In the genomic region with DNA sequence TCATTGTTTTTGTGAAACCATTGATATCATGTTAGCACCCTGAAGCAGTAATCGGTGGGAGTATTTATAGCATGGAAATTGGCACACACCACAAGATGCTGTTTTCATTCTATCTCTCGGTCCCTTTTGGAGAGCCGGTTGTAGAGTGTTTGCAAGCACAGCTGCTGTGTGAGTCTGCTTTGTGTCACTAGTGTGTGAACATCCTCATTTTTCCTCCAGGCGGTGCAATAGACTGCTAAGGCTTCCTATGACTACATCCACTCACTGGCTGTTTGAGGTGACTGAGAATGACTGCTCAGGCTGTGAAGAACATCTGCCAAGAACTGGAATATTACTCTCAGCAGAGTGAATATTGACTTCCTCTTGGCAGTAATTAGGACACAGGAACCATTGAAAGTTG, we compare ENCODE assay signal across 18 mouse cellular contexts.
DNase-seq lines count a peak whose midpoint lies in the region; ATAC-seq and TF ChIP-seq lines count a peak whose summit lies in the region.
"Had no signal": no experiment of that assay in that cellular context is flagged by ENCODE, and none has a peak within 500 bp of the region (broad histone marks: within the 10 kb centered on the region; RNA-seq: fewer than 3 reads in every experiment).

No protein-coding gene starts in this region.

- no peak overlapping the region for H3K9ac ChIP-seq in intestine, postnatal 0 days (ENCODE audit: low read depth, low read length)
- H3K9ac ChIP-seq in intestine, embryonic 16.5 days (ENCODE audit: low read depth, low read length): no peak overlapping the region
- H3K9ac ChIP-seq: embryonic facial prominence, embryonic 12.5 days; kidney, embryonic 15.5 days; limb, embryonic 13.5 days; stomach, embryonic 15.5 days had no signal

- WGBS in intestine, postnatal 0 days: 63% methylated on average over 4 of the region's 4 CpGs
- 46% methylated on average over 4 of the region's 4 CpGs for WGBS in intestine, embryonic 16.5 days

- no peak overlapping the region for H3K4me3 ChIP-seq in intestine, postnatal 0 days (ENCODE audit: low read depth, low read length)
- no peak overlapping the region for H3K4me3 ChIP-seq in intestine, embryonic 16.5 days (ENCODE audit: low read length)
- H3K4me3 ChIP-seq: embryonic facial prominence, embryonic 12.5 days; gastrocnemius, adult 2 months; kidney, embryonic 15.5 days; limb, embryonic 13.5 days; stomach, embryonic 15.5 days had no signal

- no peaks in the 10 kb centered on the region for H3K4me1 ChIP-seq in intestine, postnatal 0 days (replicated peaks; ENCODE audit: control insufficient read depth, insufficient read depth, low read length)
- H3K4me1 ChIP-seq in intestine, embryonic 16.5 days (ENCODE audit: control insufficient read depth, insufficient read depth, low read length): no peaks in the 10 kb centered on the region
- H3K4me1 ChIP-seq: embryonic facial prominence, embryonic 12.5 days; kidney, embryonic 15.5 days; limb, embryonic 13.5 days; stomach, embryonic 15.5 days had no signal

- no peak overlapping the region for H3K4me2 ChIP-seq in intestine, postnatal 0 days (replicated peaks; ENCODE audit: low read depth)
- H3K4me2 ChIP-seq in intestine, embryonic 16.5 days (ENCODE audit: low read depth, low read length): no peak overlapping the region
- H3K4me2 ChIP-seq: embryonic facial prominence, embryonic 12.5 days; kidney, embryonic 15.5 days; limb, embryonic 13.5 days; stomach, embryonic 15.5 days had no signal

- H3K27me3 ChIP-seq in intestine, postnatal 0 days (replicated peaks; ENCODE audit: control insufficient read depth, insufficient read depth, low read length): no peaks in the 10 kb centered on the region
- H3K27me3 ChIP-seq in intestine, embryonic 16.5 days (replicated peaks; ENCODE audit: control insufficient read depth, insufficient read depth, low read length): no peaks in the 10 kb centered on the region
- H3K27me3 ChIP-seq: embryonic facial prominence, embryonic 12.5 days; kidney, embryonic 15.5 days; limb, embryonic 13.5 days; Patski; stomach, embryonic 15.5 days had no signal

- no peaks in the 10 kb centered on the region for H3K9me3 ChIP-seq in intestine, postnatal 0 days (ENCODE audit: control insufficient read depth)
- H3K9me3 ChIP-seq in intestine, embryonic 16.5 days (ENCODE audit: control insufficient read depth, low read length): no peaks in the 10 kb centered on the region
- H3K9me3 ChIP-seq: embryonic facial prominence, embryonic 12.5 days; kidney, embryonic 15.5 days; limb, embryonic 13.5 days; stomach, embryonic 15.5 days had no signal

- H3K27ac ChIP-seq in intestine, postnatal 0 days (ENCODE audit: low read depth, low read length): no peak overlapping the region
- no peak overlapping the region for H3K27ac ChIP-seq in intestine, embryonic 16.5 days (ENCODE audit: low read length)
- H3K27ac ChIP-seq: embryonic facial prominence, embryonic 12.5 days; gastrocnemius, adult 2 months; kidney, embryonic 15.5 days; limb, embryonic 13.5 days; macrophage; stomach, embryonic 15.5 days had no signal

- TF ChIP-seq CTCF in intestine, postnatal 0 days (IDR thresholded peaks at IDR 0.05; ENCODE audit: low read depth): peak; percentile 43

- DNase-seq in embryo, embryonic 10 days (ENCODE audit: low spot score): peak; percentile 5
- DNase-seq in embryo, embryonic 11 days: no peak
- DNase-seq in right cerebral cortex, postnatal 10 days (ENCODE audit: low spot score in 2 of 2): peak; percentile 34 to 48
- DNase-seq in right cerebral cortex, postnatal 25 days: no peak
- no peak for DNase-seq in kidney, postnatal 4 days
- DNase-seq in gastrocnemius, adult 8-10 months (ENCODE audit: low spot score in 2 of 2): no peak
- DNase-seq: cerebellum, adult 8-10 months; gastrocnemius, adult 2 months; thymus, postnatal 36 days had no signal

- no peaks in the 10 kb centered on the region for H3K36me3 ChIP-seq in intestine, postnatal 0 days (ENCODE audit: control insufficient read depth, insufficient read depth)
- H3K36me3 ChIP-seq in intestine, embryonic 16.5 days (ENCODE audit: control insufficient read depth, insufficient read depth, low read length): no peaks in the 10 kb centered on the region
- H3K36me3 ChIP-seq: embryonic facial prominence, embryonic 12.5 days; kidney, embryonic 15.5 days; limb, embryonic 13.5 days; stomach, embryonic 15.5 days had no signal

- ATAC-seq in intestine, postnatal 0 days: no peak
- ATAC-seq in intestine, embryonic 16.5 days: no peak
- ATAC-seq: midbrain, embryonic 16.5 days; Patski had no signal

Comparison
In these comparisons a context has a peak if more than half of its experiments do, and no peak if none do; other contexts are left out.
1. DNase-seq: peak in embryo, embryonic 10 days (single experiment) and right cerebral cortex, postnatal 10 days (2 of 2); none in embryo, embryonic 11 days (single experiment), right cerebral cortex, postnatal 25 days (single experiment), kidney, postnatal 4 days (0 of 2) and gastrocnemius, adult 8-10 months (0 of 2).